Mouse (Mus musculus) MEL (cell line): ENCODE results near the gene Gm10220.
"Not testable (repeated sequence)": the region's sequence is repeated elsewhere in the genome, so short reads cannot be mapped to it uniquely, and the experiment has no call there.

Experiments used
- CTCF ChIP-seq, 3 experiments: IDR thresholded peaks in 2 of 3; conservative IDR thresholded peaks in 1 of 3; 2 replicates each; pipeline ENCODE4 v1.5.1; 2011 to 2012; ENCODE audit warnings: low read length in 3 of 3, low read depth in 2 of 3, mild to moderate bottlenecking in 2 of 3, improper control_type of control experiment in 1 of 3, inconsistent platforms in 1 of 3, mixed read lengths in 1 of 3, moderate library complexity in 1 of 3; ENCODE audit not compliant: control insufficient read depth in 1 of 3, insufficient read depth in 1 of 3, poor library complexity in 1 of 3, severe bottlenecking in 1 of 3
- EP300 ChIP-seq, 2 experiments: IDR thresholded peaks; 2 replicates each; pipeline ENCODE4 v1.6.1; 2011; ENCODE audit warnings: improper control_type of control experiment in 2 of 2, low read length in 2 of 2, low read depth in 1 of 2, mild to moderate bottlenecking in 1 of 2

- TF ChIP-seq CTCF (IDR thresholded peaks at IDR 0.05 in 2 of 3, conservative IDR thresholded peaks at IDR 0.05 in 1 of 3; ENCODE audit: control insufficient read depth in 1 of 3, insufficient read depth in 1 of 3, low read depth in 2 of 3, low read length in 3 of 3, poor library complexity in 1 of 3, severe bottlenecking in 1 of 3); EP300 (IDR thresholded peaks at IDR 0.05; ENCODE audit: low read depth in 1 of 2, low read length in 2 of 2): not testable (repeated sequence)
Observed at GRCm38 (mm10) chr5:26089191-26089590, 32.0 kb downstream of the Gm10220 start, which contains the start of gene Gm10471.
